Mouse (Mus musculus) liver, adult 2 months (tissue): ENCODE results near the gene Katna1.

Experiments
- CTCF ChIP-seq: fragments of 200-500 bp; IDR thresholded peaks from 2 replicates; pipeline ENCODE4 v1.5.1; 2011; ENCODE audit warnings: low read depth, low read length, control low read depth
- POLR2A ChIP-seq: fragments of 200-500 bp; IDR thresholded peaks from 2 replicates; pipeline ENCODE4 v1.6.1; 2011; ENCODE audit warnings: low read length, control low read depth; ENCODE audit not compliant: insufficient read depth; ENCODE audit errors: extremely low read depth

DNA sequence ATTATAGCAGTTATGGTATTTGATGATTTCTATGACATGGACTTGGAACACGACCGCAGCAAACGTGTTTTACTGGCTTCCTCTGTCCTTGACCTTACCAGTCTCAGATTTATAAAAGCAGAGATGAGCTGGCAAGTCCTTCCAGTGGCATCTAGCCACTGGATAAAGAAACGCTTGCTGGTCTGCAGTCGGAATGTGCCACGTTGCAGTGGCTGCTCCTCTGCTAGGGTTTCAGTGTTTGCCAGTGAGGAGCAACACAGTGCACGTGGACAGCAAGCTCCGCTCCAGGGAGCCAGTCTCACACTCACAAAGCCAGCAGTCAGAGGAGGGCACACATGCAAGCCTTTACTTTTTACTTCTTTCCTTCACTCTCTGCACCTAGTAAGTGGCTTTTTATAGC lies 49.6 kb downstream of the Katna1 start:
- TF ChIP-seq CTCF = no peak
- no peak for TF ChIP-seq POLR2A
